Mouse (Mus musculus) retina, adult 2 months (tissue): ENCODE measurements at regions not wholly inside any gene's neighbourhood (a gene's known extent, or its start where the extent isn't known, plus 50 kb on each side); places are given as distances from the start of the nearest gene placed in this dataset.

Experiments
- DNase-seq: peaks from one replicate; pipeline ENCODE4 v3.0.0-alpha.2; 2012; ENCODE audit warnings: low read depth, low spot score

DNA sequence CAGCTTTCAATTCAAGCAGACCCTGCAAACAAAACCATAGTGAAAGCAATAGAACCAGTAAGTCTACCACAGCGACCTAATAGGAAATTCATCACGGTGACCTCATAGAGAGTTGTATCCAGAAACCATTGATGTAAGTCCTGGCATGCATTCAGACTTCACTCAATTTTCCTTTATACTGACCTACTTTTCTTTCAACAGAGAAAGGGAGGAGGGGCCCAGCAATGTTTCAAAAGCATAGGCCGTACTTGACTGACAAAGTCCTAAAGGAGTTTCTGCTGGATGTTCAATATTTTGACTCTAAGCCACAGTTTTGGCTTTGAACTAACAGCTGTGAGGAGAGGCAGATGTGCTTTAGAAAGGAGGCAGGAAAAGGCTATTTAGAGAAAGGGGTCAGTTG, 88.4 kb downstream of the AI593442 start:
- DNase-seq, result no peak

DNA sequence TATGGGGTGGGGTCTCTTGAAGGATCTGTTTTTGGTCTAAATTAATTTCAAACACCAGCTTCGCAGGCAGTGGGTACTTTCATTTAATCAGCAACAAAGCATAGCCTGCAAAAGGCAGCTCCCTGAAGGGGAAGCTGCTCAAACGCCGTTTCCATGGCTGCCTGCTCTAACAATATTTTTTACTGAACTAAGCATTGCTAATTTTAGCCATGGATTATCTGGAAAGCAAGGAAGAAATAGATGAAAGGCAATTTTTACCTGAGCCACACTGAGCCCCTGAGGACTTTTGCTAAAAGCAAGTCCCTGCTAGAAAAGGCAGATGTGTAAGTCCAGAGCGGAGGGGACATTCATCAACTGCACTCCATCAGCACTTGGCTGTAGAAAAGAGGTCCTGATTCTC, 105.5 kb downstream of the AI593442 start:
- DNase-seq, result no peak

DNA sequence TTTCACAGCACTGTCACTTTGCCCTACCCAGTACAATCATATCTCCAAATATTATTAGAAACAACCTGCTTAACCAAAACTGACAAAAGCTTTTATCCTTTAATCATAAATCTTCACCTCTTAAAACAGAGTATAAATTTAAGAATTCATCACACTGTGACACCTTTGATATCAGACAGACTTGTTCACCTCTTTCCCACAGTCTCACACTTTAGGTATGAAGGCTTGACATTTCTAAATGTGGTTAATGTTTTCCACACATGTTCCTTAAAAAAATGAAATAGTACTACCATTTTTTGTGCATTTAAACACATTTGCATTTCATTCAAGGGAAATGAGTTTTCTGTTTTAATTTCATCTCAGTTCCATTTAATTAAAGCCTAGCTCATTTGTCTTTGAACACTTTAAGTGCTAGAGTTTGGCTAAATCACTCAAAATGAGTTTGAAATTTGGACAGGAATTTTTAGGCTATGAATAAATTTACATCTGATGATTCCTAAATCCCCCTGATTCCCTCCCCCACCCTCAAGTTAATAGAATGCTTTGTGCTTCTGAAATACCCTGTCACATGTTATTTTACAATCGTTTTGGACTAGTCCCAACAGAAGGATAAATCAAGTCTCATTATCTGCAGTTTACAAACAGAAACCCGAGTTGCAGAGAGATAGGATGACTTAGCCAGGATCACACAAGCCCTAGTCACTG, 127.9 kb downstream of the AI593442 start:
- DNase-seq, result no peak

DNA sequence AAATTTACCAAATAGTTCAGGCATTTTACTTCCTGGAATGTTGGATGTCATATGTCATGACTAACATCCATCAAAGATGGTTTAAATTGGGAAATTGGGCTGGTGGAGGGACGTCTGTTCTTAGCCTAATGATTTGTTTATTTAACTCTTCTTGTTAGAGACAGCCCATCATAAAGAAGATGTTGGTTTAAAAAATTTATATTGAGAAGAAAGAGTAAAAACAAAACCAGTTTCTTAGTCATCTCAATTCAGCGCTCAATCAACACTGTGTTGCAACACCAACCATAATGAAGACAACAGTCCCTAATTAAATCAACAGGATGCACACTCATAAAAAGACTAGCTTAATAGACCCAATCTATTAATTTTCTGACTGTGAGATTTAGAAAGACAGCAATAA, 133.5 kb downstream of the AI593442 start:
- DNase-seq, result no peak

DNA sequence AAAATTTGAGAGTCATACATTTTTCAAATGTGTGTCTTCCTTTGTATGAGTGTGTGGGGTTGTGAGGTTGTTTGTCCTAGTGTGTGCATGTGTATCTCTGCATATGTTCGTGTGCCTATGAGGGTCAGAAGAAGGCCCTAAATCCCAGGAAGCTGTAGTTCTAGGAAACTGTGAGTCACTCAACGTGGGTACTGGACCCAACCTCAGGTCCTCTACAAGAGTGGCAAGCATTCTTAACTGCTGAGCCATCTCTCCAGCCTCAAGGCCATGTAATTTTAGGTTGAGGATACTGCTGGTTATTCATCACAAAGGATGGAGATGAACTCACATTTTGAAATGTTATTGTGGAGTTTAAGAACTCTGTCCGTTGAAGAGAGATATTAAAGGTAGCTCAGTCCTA, 140.5 kb downstream of the AI593442 start:
- DNase-seq, result no peak

DNA sequence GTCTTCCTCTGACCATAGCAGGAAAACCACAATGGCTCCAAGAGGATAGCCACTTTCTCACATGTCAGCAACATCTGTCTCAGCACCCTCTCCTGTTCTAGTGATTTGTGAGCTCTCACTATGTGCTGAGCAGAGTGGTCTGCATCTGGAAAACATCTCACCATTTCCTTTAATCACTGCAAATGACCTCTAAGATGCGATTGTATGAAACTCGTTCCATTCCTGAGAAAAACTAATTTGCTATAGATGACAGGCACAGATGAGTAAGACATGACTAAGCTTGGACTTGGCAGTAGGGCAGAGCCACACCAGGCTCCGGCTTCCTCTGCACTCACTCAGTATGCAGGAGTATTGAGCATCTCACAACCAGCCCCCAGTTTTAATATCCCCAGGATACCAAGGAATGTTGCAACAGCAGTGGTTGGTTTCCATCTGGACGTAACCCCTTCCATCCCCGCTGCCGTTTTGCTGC, 150.1 kb downstream of the AI593442 start:
- no peak for DNase-seq

DNA sequence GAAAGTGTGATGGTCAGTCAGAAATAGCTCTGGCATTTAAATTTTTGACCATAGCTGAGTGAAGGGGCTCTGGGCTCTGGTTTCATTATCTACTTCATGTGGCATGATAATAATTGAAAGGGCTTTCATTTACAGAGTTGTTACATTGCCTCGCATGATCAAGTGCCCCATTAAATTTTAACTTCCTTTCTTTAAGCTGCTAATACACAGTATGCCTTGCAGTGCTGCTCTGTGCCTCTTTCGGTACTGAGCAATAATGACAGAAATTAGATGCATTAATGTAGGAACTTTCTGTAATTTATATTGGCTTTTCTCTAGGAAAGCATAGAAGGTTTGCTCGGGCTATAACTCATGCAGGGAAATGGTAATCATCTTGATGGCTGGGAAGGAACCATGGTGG, 179.1 kb downstream of the AI593442 start:
- no peak for DNase-seq

DNA sequence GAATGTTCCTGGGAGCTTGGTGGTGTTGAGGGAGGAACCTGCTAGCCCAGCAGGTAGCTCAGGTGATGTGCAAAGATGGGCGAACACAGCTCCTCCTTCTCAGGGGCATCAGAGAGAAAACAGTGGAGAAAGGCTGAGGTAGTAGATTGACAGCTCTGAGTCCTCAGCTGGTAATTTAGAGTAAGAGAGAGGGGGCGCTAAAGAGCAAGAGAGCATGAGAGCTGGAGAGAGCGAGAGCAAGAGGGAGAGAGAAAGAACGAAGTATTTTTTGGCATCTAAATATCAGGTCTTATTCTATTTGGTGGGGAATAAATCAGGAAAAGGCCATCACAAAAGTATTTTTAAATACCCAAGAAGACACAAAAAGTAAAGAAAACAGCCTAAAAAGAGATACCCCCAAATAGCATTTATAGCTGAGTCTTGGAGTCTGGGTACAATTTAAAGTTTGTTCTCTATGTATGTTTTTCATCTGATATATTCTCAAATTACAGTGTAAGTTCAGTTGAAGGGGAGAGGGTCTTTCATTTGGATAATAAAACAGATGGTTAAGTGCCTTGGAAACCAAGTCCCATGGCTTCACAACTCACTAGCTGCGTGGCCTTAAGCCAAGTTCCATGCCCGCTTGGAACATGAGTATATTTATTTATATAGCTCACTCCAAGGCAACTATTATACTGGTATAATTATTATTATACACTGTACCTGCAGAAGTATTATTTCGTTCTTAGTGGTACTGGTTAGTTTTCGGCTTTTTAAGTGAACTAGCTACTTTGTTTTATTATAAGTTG, 183.9 kb downstream of the AI593442 start:
- DNase-seq, result no peak

DNA sequence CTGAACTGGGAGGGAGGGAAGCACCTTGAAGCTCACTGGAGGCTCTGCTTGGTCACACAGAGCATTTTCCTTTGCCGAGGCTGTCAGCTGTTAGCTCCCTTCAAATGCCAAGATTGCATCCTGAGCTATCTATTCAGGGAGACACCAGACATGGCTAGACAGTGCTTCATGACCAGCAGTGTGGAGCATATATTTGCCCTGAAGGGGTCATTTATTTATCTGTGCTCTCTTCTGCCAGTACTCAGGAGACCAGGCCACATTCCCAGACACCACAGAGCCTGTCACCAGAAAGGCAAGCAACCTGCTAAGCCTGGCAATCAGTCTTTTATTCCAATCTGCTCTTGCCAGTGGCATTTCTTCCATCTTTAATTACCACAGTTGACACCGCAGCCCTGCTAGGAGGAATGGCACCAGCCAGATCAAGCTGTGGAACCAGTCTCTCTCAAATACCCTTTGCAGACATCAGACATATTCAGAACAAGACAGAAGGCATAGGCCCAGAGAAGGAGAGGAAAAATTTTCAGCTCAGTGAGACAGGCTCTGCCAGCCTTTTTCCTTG, 186.6 kb downstream of the AI593442 start:
- no peak for DNase-seq

DNA sequence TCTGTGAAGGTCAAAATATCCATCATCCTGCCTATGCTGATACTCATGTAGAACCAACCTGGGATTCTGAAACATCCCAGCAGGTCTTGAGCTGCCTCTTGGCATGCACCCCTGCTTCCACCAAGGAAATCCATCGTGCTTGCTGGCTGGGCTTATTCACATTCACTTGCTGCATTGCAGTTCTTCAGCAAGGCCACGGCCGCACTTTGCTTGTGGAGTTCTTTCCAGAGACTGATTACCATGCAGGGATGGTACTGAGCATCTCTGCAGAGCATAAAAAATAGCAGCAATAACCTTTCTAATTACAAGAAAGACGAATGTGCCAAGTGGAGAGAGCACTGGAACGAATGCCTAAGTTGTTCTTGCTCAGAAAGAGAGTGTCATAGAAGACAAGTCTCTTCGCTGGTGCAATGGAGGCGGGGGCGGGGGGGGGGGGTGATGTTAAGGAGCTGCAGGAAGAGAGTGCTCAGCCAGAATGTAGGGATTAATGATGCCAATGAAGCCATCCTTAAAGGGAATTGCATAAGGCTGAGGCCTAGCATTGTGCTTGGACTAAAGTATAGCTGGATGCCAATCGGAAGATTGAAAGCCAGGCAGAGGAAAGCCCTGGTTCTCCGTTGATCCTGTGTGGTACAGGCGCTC, 205.9 kb downstream of the AI593442 start:
- DNase-seq, result no peak

DNA sequence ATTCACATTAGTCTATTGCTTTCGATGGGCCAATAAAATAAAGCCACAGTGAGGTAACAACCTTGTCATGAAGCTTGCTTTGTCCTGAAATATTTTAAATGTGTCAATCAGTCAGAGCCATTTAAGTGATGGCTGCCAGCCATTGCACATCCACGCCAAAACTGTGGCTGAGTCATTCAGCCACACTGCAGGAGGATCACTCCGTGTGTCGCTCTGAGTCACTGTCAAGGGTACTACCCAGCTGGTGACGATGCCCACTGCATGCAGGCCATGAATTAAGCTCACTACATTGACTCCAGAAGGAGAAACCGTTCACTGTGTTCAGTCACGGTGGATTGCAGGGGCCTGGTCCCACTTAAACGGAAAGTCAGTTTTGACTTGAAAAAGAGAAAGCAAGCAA, 206.7 kb downstream of the AI593442 start:
- no peak for DNase-seq

DNA sequence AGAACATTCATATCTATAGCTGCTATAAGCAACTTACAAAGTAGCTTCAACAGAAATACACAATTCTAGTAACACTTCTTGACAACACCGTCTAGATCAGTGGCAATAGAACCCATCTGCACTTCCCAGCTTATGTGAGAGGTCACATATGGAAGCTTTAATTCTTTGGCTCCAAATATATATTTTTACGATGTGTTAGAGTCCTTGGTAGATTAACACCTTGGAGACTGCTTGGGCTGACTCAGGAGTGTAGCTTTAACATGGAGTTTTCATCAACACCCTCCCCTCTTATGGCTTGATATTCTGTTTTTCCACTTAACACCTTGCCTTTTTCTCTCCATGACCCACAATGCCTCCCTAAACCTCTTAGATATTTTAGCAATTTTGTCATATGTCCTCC, 221.1 kb downstream of the AI593442 start:
- no peak for DNase-seq

DNA sequence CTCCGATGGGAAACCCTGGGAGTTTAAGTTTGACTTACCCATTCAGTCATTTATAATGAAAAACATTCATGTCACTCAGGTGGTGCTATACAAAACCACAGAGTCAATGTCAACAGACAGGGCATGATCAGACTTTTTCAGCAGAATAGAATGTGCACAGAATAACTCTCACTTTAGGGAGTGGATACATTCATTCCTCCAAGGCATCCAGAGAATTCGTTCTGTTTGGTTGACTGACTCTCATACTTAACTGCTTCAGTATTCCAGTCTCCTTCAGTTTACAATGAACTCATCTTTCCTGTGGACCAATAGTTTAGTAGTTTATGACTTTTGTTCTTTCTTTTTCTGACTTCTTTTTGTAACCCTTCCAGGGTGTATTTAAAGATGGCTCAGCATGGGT, 225.1 kb downstream of the AI593442 start:
- no peak for DNase-seq

DNA sequence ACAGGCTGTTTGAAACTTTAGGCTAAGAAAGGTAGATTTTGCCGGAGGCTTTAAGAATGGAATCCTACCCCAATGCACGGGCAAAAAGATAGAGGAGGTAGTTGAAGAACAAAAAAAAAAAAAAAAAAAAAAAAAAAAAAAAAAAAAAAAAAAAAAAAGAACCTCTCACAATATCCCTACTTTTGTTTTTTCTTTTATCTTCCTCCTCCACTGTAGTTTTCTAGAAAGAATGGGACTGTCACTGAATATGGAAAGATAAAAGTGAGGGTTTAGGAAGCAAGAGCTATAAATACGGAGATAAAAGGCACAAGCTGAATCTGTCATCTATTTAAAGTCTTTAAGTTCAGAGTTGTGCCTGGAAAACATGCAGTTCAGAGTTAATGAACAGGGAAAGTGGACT, 227.8 kb downstream of the AI593442 start:
- DNase-seq, result no peak

DNA sequence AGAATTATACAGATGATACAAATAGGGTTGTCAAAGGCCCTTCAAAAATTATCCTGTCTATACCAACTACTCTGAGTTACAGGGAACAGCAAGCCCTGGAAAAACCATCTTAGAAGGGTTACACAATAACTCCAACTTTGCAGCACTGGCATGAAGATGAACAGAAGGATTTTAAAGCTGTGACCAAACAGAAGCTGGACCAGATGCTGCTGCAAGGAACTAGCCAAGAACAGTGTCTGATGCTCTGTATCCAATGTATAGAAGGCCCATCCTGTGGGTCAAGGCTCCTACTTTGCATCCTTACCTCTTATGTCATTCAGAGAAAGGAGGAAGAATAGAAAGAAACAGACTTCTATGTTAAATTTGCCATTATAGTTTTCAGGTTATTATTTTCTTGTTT, 231.3 kb downstream of the AI593442 start:
- no peak for DNase-seq

DNA sequence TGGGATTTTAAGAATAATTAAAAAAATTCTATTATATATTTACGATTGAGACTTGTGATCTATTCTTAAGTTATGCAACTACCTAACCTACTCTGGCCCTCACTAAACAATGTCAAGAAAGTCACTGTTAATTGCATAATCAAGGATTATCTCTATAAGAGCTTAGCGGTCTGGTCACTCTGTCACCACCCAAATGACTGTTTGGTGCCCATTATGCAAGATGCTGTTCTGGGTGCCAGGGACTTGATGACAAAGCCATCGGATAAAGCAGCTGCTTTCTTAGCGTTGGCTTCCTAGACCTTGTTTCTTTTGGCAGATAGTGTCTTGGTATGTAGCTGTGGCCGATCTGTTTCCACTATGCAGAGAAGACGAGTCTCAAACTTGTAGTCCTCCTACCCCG, 236.4 kb downstream of the AI593442 start:
- no peak for DNase-seq

DNA sequence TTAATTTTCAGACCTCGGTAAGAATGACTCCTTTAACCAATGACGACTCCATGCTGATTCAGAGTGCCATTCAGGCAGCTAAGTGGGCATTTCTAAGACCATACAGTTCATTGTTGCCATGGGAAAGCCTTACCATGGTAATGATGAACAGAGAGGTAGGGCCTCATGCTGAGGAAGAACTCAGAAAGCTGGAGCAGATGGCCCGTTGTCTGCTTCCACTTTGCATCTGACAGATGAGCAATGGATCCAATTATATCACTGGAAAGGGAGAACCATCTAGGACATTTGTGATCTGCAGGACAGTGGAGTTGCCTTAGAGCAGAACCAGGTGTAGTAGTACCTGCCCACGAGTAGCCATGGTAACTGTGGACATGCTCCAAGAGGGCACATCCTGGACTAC, 245.4 kb downstream of the AI593442 start:
- no peak for DNase-seq

DNA sequence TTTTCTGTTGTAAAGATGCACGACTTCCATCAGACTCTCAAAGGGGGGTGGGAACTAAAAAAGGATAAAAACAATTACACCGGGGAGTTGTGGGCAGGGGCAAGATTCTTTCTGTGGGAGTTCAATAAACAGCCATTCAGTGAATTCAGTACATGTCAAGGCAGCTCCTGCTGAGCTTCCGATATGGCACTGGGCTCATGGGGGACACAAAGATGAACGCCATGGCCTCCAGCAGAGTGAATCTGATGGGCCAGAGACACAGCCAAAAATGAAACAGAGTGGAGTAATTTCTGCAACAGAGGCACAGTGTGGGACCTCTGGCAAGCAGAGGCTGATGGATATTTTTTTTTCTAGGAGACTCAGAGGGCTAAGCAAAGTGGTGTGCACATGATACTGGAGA, 254.2 kb downstream of the AI593442 start:
- no peak for DNase-seq

DNA sequence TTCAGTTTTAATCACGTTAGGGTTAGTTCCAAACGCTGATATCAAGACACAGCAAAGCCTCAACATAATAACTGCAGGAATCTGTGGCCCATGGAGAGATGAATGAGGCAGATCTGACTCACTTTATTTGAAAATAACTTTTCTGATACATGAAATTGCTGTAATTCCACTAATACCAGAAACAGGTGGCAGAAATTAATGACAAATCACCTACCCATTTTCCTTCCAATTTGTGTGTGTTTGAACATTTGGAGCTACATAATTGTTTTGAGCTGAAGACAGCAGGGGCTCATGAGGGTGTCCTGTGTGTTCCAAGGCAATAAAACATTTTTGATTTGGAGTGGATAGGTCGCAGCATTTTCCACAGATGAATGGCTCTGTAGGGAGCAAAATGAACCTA, 254.2 kb upstream of the Zc3h12c start:
- DNase-seq, result no peak

DNA sequence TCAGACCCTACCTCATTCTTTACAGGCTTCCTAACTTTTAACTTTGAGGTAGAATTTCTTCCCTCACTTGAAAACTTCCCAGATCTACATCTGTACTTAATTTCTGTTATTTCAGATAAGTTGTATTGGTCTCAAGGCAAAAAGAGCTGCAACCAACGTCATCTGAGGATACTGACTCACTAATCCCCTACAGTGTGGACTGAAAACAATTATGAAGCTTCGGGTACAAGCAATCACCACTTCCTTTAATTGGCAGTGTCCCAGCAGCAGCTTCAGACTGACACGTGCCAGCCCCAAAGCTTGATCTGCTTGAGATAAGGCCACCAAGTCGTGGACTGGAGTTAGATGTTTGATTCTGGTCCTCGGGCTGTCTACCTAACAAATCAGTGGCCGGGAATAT, 247.3 kb upstream of the Zc3h12c start:
- no peak for DNase-seq

DNA sequence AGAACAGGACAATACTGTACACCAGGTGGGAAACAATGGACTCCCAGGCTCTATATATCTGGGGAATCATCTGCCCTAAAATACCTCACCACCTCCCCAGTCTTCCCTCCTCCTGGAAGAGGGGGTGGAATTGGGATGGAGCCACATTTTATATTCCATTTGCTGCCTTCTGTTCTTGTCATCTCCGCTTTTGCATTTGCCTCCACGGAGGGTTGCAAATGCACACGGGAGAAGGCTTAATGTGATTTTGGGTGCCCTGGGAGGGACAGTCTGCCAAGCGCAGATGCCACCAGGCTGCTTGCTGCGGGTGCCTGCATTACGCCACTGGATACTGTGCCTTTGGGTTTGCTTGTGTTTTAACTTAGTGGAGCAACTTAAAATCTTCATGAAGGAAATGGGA, 239.5 kb upstream of the Zc3h12c start:
- no peak for DNase-seq

DNA sequence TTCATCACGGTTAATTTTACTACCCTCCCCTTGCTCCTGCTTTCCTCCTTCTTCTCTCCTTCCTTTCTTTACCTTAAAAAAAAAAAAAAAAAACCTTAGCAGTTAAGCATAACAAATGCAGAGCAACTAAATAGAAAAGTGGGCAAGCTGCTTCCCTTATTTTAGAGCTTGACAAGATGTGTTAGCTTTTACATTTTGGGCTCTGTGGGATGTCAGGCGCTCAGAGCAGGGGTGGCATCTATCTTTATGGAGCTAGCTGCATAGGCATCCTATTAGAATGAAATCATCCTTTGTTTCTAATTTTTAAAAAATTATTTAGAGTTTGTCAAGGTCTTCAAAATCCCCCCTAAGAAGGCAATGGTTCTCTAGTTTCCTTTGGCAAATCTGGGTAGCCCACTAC, 234.1 kb upstream of the Zc3h12c start:
- DNase-seq, result no peak

DNA sequence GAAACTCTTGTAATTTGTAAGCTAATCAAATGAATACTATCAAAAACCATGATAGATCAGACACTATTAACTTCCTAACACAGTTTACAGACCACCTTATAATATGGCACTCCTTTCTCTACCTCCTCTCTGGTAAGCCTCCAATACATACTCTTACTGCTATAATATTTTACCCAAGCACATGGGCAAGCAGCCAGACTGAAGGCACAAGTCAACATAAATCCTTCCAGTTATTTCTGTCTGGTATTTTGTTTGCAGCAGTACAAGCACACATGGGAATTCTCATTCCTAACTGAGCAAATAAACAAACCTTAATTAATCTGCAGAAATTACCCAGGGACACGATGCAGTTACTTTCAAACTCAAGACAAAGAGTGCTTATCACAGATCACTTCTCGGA, 210.7 kb upstream of the Zc3h12c start:
- DNase-seq, result no peak
